Mouse (Mus musculus): ENCODE data around the gene Naa80. TPM values are rescaled to one million over a fixed set of nuclear protein-coding genes. Genes with fewer than 3 reads are reported as not detected.

Gene Naa80
- polyA plus RNA-seq, 1 experiment from 2014 or later = 19.2 TPM

- Histone ChIP-seq H3K9ac (ENCODE audit: low read depth, low read length) (peak overlapping the region; percentile 64), H3K4me1 (ENCODE audit: control insufficient read depth, insufficient read depth, low read length) (peaks cover 74% of the 10 kb centered on the region), H3K9me3 (ENCODE audit: control insufficient read depth, low read length) (no peaks in the 10 kb centered on the region), H3K27ac (ENCODE audit: low read length) (peak overlapping the region; percentile 84), H3K27me3 (replicated peaks; ENCODE audit: control insufficient read depth, insufficient read depth, low read length) (no peaks in the 10 kb centered on the region), H3K4me3 (ENCODE audit: low read length) (0 out of 2 replicates have a peak overlapping the region, but pooled peaks have one; percentile 6), H3K36me3 (ENCODE audit: control insufficient read depth, insufficient read depth, low read length) (peaks cover 14% of the 10 kb centered on the region), H3K4me2 (ENCODE audit: low read depth, low read length) (peak overlapping the region; percentile 20; the same call in 1 of the 2 replicates)
- ATAC-seq = peak; percentile 54
- 9% methylated on average over 2 of the region's 2 CpGs for WGBS
These were observed 48.2 kb downstream of the Naa80 start for GRCm38 (mm10) chr9:107626844-107627277.

GRCm38 (mm10) chr9:107627387-107628255 lies 48.9 kb downstream of the Naa80 start:
- no peaks in the 10 kb centered on the region for H3K9me3 ChIP-seq (ENCODE audit: control insufficient read depth, low read length)
- H3K4me2 ChIP-seq (ENCODE audit: low read depth, low read length) = 0 out of 2 replicates have a peak overlapping the region, but pooled peaks have one; percentile 20
- peak overlapping the region; percentile 64 for H3K9ac ChIP-seq (ENCODE audit: low read depth, low read length)
- ATAC-seq = no peak
- H3K4me1 ChIP-seq (ENCODE audit: control insufficient read depth, insufficient read depth, low read length) = peaks cover 81% of the 10 kb centered on the region
- H3K36me3 ChIP-seq (ENCODE audit: control insufficient read depth, insufficient read depth, low read length) = peaks cover 8% of the 10 kb centered on the region
- H3K4me3 ChIP-seq (ENCODE audit: low read length) = no peak overlapping the region
- no peaks in the 10 kb centered on the region for H3K27me3 ChIP-seq (replicated peaks; ENCODE audit: control insufficient read depth, insufficient read depth, low read length)
- peak overlapping the region; percentile 84 for H3K27ac ChIP-seq (ENCODE audit: low read length)
- WGBS = 46% methylated on average over 20 of the region's 20 CpGs

- peak overlapping the region; percentile 57; the same call in 1 of the 2 replicates for H3K9ac ChIP-seq (ENCODE audit: low read depth, low read length)
- H3K4me1 ChIP-seq (ENCODE audit: control insufficient read depth, insufficient read depth, low read length) = peaks cover 85% of the 10 kb centered on the region
- peak overlapping the region; percentile 39 for H3K4me2 ChIP-seq (ENCODE audit: low read depth, low read length)
- H3K27ac ChIP-seq (ENCODE audit: low read length) = peak overlapping the region; percentile 84
- H3K9me3 ChIP-seq (ENCODE audit: control insufficient read depth, low read length) = no peaks in the 10 kb centered on the region
- 48% methylated on average over 14 of the region's 15 CpGs for WGBS
- H3K27me3 ChIP-seq (replicated peaks; ENCODE audit: control insufficient read depth, insufficient read depth, low read length) = no peaks in the 10 kb centered on the region
- peak; percentile 11; the same call in 1 of the 2 replicates for ATAC-seq
- peaks cover 8% of the 10 kb centered on the region; the same call in 1 of the 2 replicates for H3K36me3 ChIP-seq (ENCODE audit: control insufficient read depth, insufficient read depth, low read length)
- H3K4me3 ChIP-seq (ENCODE audit: low read length) = no peak overlapping the region
These were observed 50.2 kb downstream of the Naa80 start for GRCm38 (mm10) chr9:107628721-107629410.

- Histone ChIP-seq H3K4me2 (ENCODE audit: low read depth, low read length) (peak overlapping the region; percentile 39), H3K4me1 (ENCODE audit: control insufficient read depth, insufficient read depth, low read length) (peaks cover 83% of the 10 kb centered on the region), H3K36me3 (ENCODE audit: control insufficient read depth, insufficient read depth, low read length) (peaks cover 8% of the 10 kb centered on the region; the same call in 1 of the 2 replicates), H3K4me3 (ENCODE audit: low read length) (no peak overlapping the region), H3K9ac (ENCODE audit: low read depth, low read length) (0 out of 2 replicates have a peak overlapping the region, but pooled peaks have one; percentile 57), H3K27ac (ENCODE audit: low read length) (peak overlapping the region; percentile 84), H3K27me3 (replicated peaks; ENCODE audit: control insufficient read depth, insufficient read depth, low read length) (no peaks in the 10 kb centered on the region), H3K9me3 (ENCODE audit: control insufficient read depth, low read length) (no peaks in the 10 kb centered on the region)
- WGBS = 19% methylated on average over 4 of the region's 4 CpGs
- no peak for ATAC-seq
These were observed 50.7 kb downstream of the Naa80 start for GRCm38 (mm10) chr9:107629411-107629730.

- Histone ChIP-seq H3K4me1 (ENCODE audit: control insufficient read depth, insufficient read depth, low read length) (peaks cover 77% of the 10 kb centered on the region), H3K9me3 (ENCODE audit: control insufficient read depth, low read length) (no peaks in the 10 kb centered on the region), H3K4me3 (ENCODE audit: low read length) (no peak overlapping the region), H3K27ac (ENCODE audit: low read length) (peak overlapping the region; percentile 84), H3K4me2 (ENCODE audit: low read depth, low read length) (peak overlapping the region; percentile 34), H3K9ac (ENCODE audit: low read depth, low read length) (peak overlapping the region; percentile 57), H3K36me3 (ENCODE audit: control insufficient read depth, insufficient read depth, low read length) (peaks cover 7% of the 10 kb centered on the region; the same call in 1 of the 2 replicates), H3K27me3 (replicated peaks; ENCODE audit: control insufficient read depth, insufficient read depth, low read length) (no peaks in the 10 kb centered on the region)
- WGBS = 26% methylated on average over 14 of the region's 14 CpGs
- no peak for ATAC-seq
These were observed 51.3 kb downstream of the Naa80 start for GRCm38 (mm10) chr9:107629901-107630425.

GRCm38 (mm10) chr9:107630576-107630975 lies 51.9 kb downstream of the Naa80 start:
- Histone ChIP-seq H3K4me1 (ENCODE audit: control insufficient read depth, insufficient read depth, low read length) (peaks cover 71% of the 10 kb centered on the region), H3K4me2 (ENCODE audit: low read depth, low read length) (peak overlapping the region; percentile 34; the same call in 1 of the 2 replicates), H3K4me3 (ENCODE audit: low read length) (no peak overlapping the region), H3K27ac (ENCODE audit: low read length) (peak overlapping the region; percentile 84), H3K9ac (ENCODE audit: low read depth, low read length) (peak overlapping the region; percentile 57), H3K27me3 (replicated peaks; ENCODE audit: control insufficient read depth, insufficient read depth, low read length) (no peaks in the 10 kb centered on the region), H3K36me3 (ENCODE audit: control insufficient read depth, insufficient read depth, low read length) (0 out of 2 replicates have a peak, but pooled peaks cover 1% of the 10 kb centered on the region), H3K9me3 (ENCODE audit: control insufficient read depth, low read length) (no peaks in the 10 kb centered on the region)
- WGBS = 19% methylated on average over 4 of the region's 4 CpGs
- ATAC-seq = no peak

GRCm38 (mm10) chr9:107631311-107631826 lies 52.7 kb downstream of the Naa80 start:
- Histone ChIP-seq H3K27me3 (replicated peaks; ENCODE audit: control insufficient read depth, insufficient read depth, low read length) (no peaks in the 10 kb centered on the region), H3K9me3 (ENCODE audit: control insufficient read depth, low read length) (no peaks in the 10 kb centered on the region), H3K4me2 (ENCODE audit: low read depth, low read length) (no peak overlapping the region), H3K4me3 (ENCODE audit: low read length) (no peak overlapping the region), H3K4me1 (ENCODE audit: control insufficient read depth, insufficient read depth, low read length) (peaks cover 72% of the 10 kb centered on the region), H3K9ac (ENCODE audit: low read depth, low read length) (peak overlapping the region; percentile 90; the same call in 1 of the 2 replicates), H3K27ac (ENCODE audit: low read length) (peak overlapping the region; percentile 84; the same call in 1 of the 2 replicates), H3K36me3 (ENCODE audit: control insufficient read depth, insufficient read depth, low read length) (no peaks in the 10 kb centered on the region)
- ATAC-seq = no peak
- WGBS = 67% methylated on average over 9 of the region's 9 CpGs

- 0 out of 2 replicates have a peak overlapping the region, but pooled peaks have one; percentile 84 for H3K27ac ChIP-seq (ENCODE audit: low read length)
- H3K4me3 ChIP-seq (ENCODE audit: low read length) = peak overlapping the region; percentile 84; the same call in 1 of the 2 replicates
- H3K27me3 ChIP-seq (replicated peaks; ENCODE audit: control insufficient read depth, insufficient read depth, low read length) = no peaks in the 10 kb centered on the region
- H3K9me3 ChIP-seq (ENCODE audit: control insufficient read depth, low read length) = no peaks in the 10 kb centered on the region
- WGBS = 89% methylated on average over 8 of the region's 8 CpGs
- H3K4me1 ChIP-seq (ENCODE audit: control insufficient read depth, insufficient read depth, low read length) = peaks cover 69% of the 10 kb centered on the region
- no peak overlapping the region for H3K4me2 ChIP-seq (ENCODE audit: low read depth, low read length)
- H3K9ac ChIP-seq (ENCODE audit: low read depth, low read length) = peak overlapping the region; percentile 90
- no peak for ATAC-seq
- no peaks in the 10 kb centered on the region for H3K36me3 ChIP-seq (ENCODE audit: control insufficient read depth, insufficient read depth, low read length)
These were observed 53.2 kb downstream of the Naa80 start for GRCm38 (mm10) chr9:107631861-107632260.
